Mouse (Mus musculus) heart, adult 2 months (tissue): Measurements from ENCODE around the gene Ikzf2.

ENCODE experiments used
- CTCF ChIP-seq: fragments of 200-600 bp; IDR thresholded peaks from 2 replicates; pipeline ENCODE4 v1.8.1; 2022; ENCODE audit warnings: antibody characterized with exemption, mild to moderate bottlenecking, moderate library complexity
- EP300 ChIP-seq: fragments of 200-500 bp; IDR thresholded peaks from 2 replicates; pipeline ENCODE4 v1.6.1; 2011; ENCODE audit warnings: low read depth, low read length, control low read depth; ENCODE audit not compliant: insufficient read depth
- POLR2A ChIP-seq: fragments of 200-500 bp; IDR thresholded peaks from 2 replicates; pipeline ENCODE4 v1.6.1; 2011; ENCODE audit warnings: mild to moderate bottlenecking, low read depth, low read length, control low read depth; ENCODE audit not compliant: insufficient read depth

GRCm38 (mm10) chr1:69659779-69660178 lies 27.3 kb downstream of the Ikzf2 start:
- TF ChIP-seq CTCF (no peak), POLR2A (no peak), EP300 (no peak)
